Mouse (Mus musculus) midbrain, embryonic 11.5 days (tissue): ENCODE data around the gene Arhgdib. TPM values are rescaled to one million over a fixed set of nuclear protein-coding genes. Genes with fewer than 3 reads are reported as not detected.
"Not testable (repeated sequence)": the region's sequence is repeated elsewhere in the genome, so short reads cannot be mapped to it uniquely, and the experiment has no call there.

Source experiments
- ATAC-seq: fragments of 200-750 bp; cut with Nextera tagmentation; 2 replicates; pipeline ENCODE4 v1.8.0; 2017; ENCODE audit warnings: moderate TSS enrichment, moderate library complexity; ENCODE audit not compliant: low FRiP score
- DNase-seq: peaks from one replicate; pipeline ENCODE4 v3.0.0; 2015; ENCODE audit warnings: low spot score; ENCODE audit errors: missing footprints
- H3K27ac ChIP-seq: fragments of 300-500 bp; sonication (generic); 2 replicates; pipeline ENCODE4 v1.5.1; 2014; ENCODE audit warnings: low read depth, low read length
- H3K27me3 ChIP-seq: fragments of 300-500 bp; sonication (generic); 2 replicates; pipeline ENCODE4 v1.6.1; 2014; ENCODE audit warnings: mild to moderate bottlenecking, low read length, moderate library complexity, mixed read lengths; ENCODE audit not compliant: control insufficient read depth, insufficient read depth
- H3K36me3 ChIP-seq: fragments of 300-500 bp; sonication (generic); 2 replicates; pipeline ENCODE4 v1.6.1; 2014; ENCODE audit warnings: mild to moderate bottlenecking, low read length, moderate library complexity, mixed read lengths; ENCODE audit not compliant: control insufficient read depth, insufficient read depth
- H3K4me1 ChIP-seq: fragments of 300-500 bp; sonication (generic); 2 replicates; pipeline ENCODE4 v1.6.1; 2014; ENCODE audit warnings: low read length; ENCODE audit not compliant: control insufficient read depth, insufficient read depth
- H3K4me2 ChIP-seq: fragments of 300-500 bp; sonication (generic); 2 replicates; pipeline ENCODE4 v1.6.1; 2014; ENCODE audit warnings: mild to moderate bottlenecking, moderate library complexity
- H3K4me3 ChIP-seq: fragments of 300-500 bp; sonication (generic); 2 replicates; pipeline ENCODE4 v1.5.1; 2014; ENCODE audit warnings: low read depth, low read length
- H3K9ac ChIP-seq: fragments of 300-500 bp; sonication (generic); 2 replicates; pipeline ENCODE4 v1.6.1; 2014; ENCODE audit warnings: low read length
- H3K9me3 ChIP-seq: fragments of 300-500 bp; sonication (generic); 2 replicates; pipeline ENCODE4 v1.6.1; 2016; ENCODE audit warnings: low read length; ENCODE audit not compliant: control insufficient read depth
- WGBS: fragments of 180-500 bp; shearing (Covaris S2); extraction: QIAGEN DNeasy Blood & Tissue Kit; methylation state at CpG from one replicate; pipeline ENCODE4 v1.1.7; 2014; 5-methylcytosine and 5-hydroxymethylcytosine counted together
- polyA plus RNA-seq: library from polyadenylated mRNA; unstranded; fragments of >200 nt; fragmentation: Nextera tagmentation; extraction: Ambion mirVana; gene quantifications from 2 replicates; pipeline ENCODE4 v1.2.1, GENCODE M21; 2014

The Arhgdib gene
- polyA plus RNA-seq, 1 experiment from 2014 or later: 26.4 TPM

GRCm38 (mm10) chr6:136889067-136889466, 52.6 kb downstream of the Arhgdib start:
- no peaks in the 10 kb centered on the region for H3K27me3 ChIP-seq
- ATAC-seq: no peak
- H3K4me2 ChIP-seq: no peak overlapping the region
- H3K36me3 ChIP-seq: no peaks in the 10 kb centered on the region
- WGBS: 89% methylated on average over 6 of the region's 6 CpGs
- H3K9ac ChIP-seq: no peak overlapping the region
- no peak overlapping the region for H3K4me3 ChIP-seq
- H3K27ac ChIP-seq: no peak overlapping the region
- H3K9me3 ChIP-seq: no peaks in the 10 kb centered on the region
- DNase-seq: no peak
- H3K4me1 ChIP-seq: no peaks in the 10 kb centered on the region

DNA sequence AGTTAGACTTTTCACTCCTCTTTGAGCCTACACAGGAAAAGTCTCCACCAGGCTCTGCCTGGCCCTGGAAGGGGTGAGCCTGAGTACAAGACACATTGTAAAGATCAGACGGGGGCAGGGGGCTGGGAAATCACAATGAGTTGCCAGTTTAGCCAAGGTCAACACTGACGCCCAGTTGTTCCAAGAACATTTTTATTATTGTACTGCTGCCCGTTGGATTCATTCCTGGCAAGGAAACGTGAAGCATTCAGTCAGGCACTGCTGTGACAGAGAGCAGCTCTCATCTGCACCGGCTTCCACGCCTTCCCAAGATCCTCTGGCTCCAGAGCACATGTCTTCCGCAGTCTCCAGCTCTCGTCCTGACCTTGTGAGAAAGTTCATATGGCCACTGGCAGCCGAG, 53.8 kb downstream of the Arhgdib start:
- Histone ChIP-seq H3K9ac (no peak overlapping the region), H3K4me1 (no peaks in the 10 kb centered on the region), H3K36me3 (no peaks in the 10 kb centered on the region), H3K9me3 (no peaks in the 10 kb centered on the region), H3K27ac (no peak overlapping the region), H3K27me3 (no peaks in the 10 kb centered on the region), H3K4me2 (no peak overlapping the region), H3K4me3 (no peak overlapping the region)
- no peak for ATAC-seq
- 83% methylated on average over 9 of the region's 9 CpGs for WGBS
- DNase-seq: no peak

DNA sequence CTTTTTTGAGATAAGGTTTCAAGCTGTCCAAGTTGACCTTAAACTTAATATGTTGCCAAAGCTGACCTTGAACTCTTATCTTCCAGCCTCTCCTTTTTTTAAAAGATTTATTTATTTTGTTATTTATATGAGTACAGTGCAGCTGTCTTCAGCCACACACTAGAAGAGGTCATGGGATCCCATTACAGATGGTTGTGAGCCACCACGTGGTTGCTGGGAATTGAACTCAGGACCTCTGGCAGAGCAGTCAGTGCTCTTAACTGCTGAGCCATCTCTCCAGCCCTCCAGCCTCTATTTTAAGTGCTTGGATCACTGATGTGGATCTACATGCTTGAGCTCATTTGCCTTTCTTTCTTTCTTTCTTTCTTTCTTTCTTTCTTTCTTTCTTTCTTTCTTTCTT, 56.9 kb downstream of the Arhgdib start:
- not testable (repeated sequence) for H3K9ac ChIP-seq, ATAC-seq, H3K4me1 ChIP-seq, H3K4me3 ChIP-seq, H3K27ac ChIP-seq, DNase-seq, H3K4me2 ChIP-seq, H3K27me3 ChIP-seq, H3K9me3 ChIP-seq, H3K36me3 ChIP-seq
- 44% methylated on average over 1 of the region's 1 CpGs for WGBS

GRCm38 (mm10) chr6:136883961-136884360, 57.7 kb downstream of the Arhgdib start:
- Histone ChIP-seq H3K36me3 (no peaks in the 10 kb centered on the region), H3K4me1 (no peaks in the 10 kb centered on the region), H3K27me3 (no peaks in the 10 kb centered on the region), H3K9me3 (no peaks in the 10 kb centered on the region), H3K4me2 (no peak overlapping the region), H3K27ac (no peak overlapping the region), H3K4me3 (no peak overlapping the region), H3K9ac (no peak overlapping the region)
- ATAC-seq (no peak), DNase-seq (no peak)
- WGBS: 92% methylated on average over 6 of the region's 6 CpGs

GRCm38 (mm10) chr6:136883431-136883915, 58.2 kb downstream of the Arhgdib start:
- Histone ChIP-seq H3K27me3 (no peaks in the 10 kb centered on the region), H3K27ac (no peak overlapping the region), H3K4me1 (no peaks in the 10 kb centered on the region), H3K9me3 (no peaks in the 10 kb centered on the region), H3K36me3 (no peaks in the 10 kb centered on the region), H3K4me3 (no peak overlapping the region), H3K4me2 (no peak overlapping the region), H3K9ac (no peak overlapping the region)
- ATAC-seq: no peak
- WGBS: 84% methylated on average over 3 of the region's 3 CpGs
- DNase-seq: no peak

DNA sequence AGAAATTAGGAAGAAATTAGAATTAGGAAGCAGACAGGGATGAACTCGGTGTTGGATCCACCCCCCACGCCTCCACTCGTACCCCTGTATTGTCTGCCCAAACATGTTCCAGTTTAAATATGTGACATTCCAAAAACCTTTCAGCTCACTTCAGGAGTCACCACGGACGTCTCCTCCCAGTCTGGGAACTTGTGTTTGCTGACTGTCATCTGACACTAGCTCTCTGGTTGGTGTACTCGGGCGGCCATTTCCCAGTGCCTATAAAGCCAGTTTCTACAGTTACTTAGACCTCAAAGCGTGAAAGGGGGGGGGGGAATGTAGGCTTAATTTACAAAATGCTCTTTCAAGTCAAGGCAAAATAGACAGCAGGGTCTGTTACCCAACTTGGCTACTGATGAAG, 60.0 kb downstream of the Arhgdib start:
- Histone ChIP-seq H3K4me3 (no peak overlapping the region), H3K27me3 (no peaks in the 10 kb centered on the region), H3K9ac (no peak overlapping the region), H3K4me1 (no peaks in the 10 kb centered on the region), H3K4me2 (no peak overlapping the region), H3K9me3 (no peaks in the 10 kb centered on the region), H3K36me3 (no peaks in the 10 kb centered on the region), H3K27ac (no peak overlapping the region)
- no peak for DNase-seq
- no peak for ATAC-seq
- WGBS: 72% methylated on average over 8 of the region's 8 CpGs

GRCm38 (mm10) chr6:136875670-136876069, 66.0 kb downstream of the Arhgdib start, which contains the start of gene Mgp:
Gene Mgp, minus strand, starts transcription at chr6:136875823.
- Histone ChIP-seq H3K9me3 (no peaks in the 10 kb centered on the region), H3K36me3 (no peaks in the 10 kb centered on the region), H3K27me3 (no peaks in the 10 kb centered on the region), H3K4me1 (no peaks in the 10 kb centered on the region), H3K4me2 (no peak within 1 kb of the TSS), H3K4me3 (no peak within 1 kb of the TSS), H3K27ac (no peak within 1 kb of the TSS), H3K9ac (no peak within 1 kb of the TSS)
- ATAC-seq: no peak
- WGBS: 66% methylated on average over 9 of the region's 9 CpGs
- DNase-seq: no peak

- Histone ChIP-seq H3K9ac (no peak overlapping the region), H3K4me2 (no peak overlapping the region), H3K27me3 (no peaks in the 10 kb centered on the region), H3K4me3 (no peak overlapping the region), H3K9me3 (no peaks in the 10 kb centered on the region), H3K36me3 (no peaks in the 10 kb centered on the region), H3K27ac (no peak overlapping the region), H3K4me1 (no peaks in the 10 kb centered on the region)
- 78% methylated on average over 8 of the region's 8 CpGs for WGBS
- DNase-seq: no peak
- ATAC-seq: no peak
Measured at GRCm38 (mm10) chr6:136874599-136874998, 67.1 kb downstream of the Arhgdib start.
